Mouse (Mus musculus) neutrophil, adult 5-6 weeks (primary cell): ENCODE data around the gene Zbtb43. TPM values are rescaled to one million over a fixed set of nuclear protein-coding genes. Genes with fewer than 3 reads are reported as not detected.

Source experiments
- total RNA-seq: library from RNA; stranded (forward); fragments of 200-1000 nt; gene quantifications from 2 replicates; pipeline ENCODE4 v1.2.3, GENCODE M21; 2017

Zbtb43 gene
- total RNA-seq, 1 experiment from 2014 or later: 26.2 TPM

Other genes starting within 250 kb of the Zbtb43 start
- 11.9 and 13.8 TPM in 2 replicates for gene Ralgps1, start 97.1 kb downstream of the Zbtb43 start, total RNA-seq
- 4.5 and 4.8 TPM in 2 replicates for gene Zbtb34, start 37.2 kb downstream of the Zbtb43 start, total RNA-seq
- not detected in 2 replicates for gene Lmx1b, start 172.0 kb upstream of the Zbtb43 start, total RNA-seq